Mouse (Mus musculus) ES-Bruce4 (cell line): Measurements from ENCODE around the gene Slc23a2. TPM values are rescaled to one million over a fixed set of nuclear protein-coding genes. Genes with fewer than 3 reads are reported as not detected.

Experiments
- H3K27ac ChIP-seq: 2 replicates; pipeline ENCODE4 v1.5.1; 2012; ENCODE audit warnings: low read length, inconsistent platforms; ENCODE audit not compliant: insufficient read depth
- H3K27me3 ChIP-seq: 2 replicates; pipeline ENCODE4 v1.6.1; 2012; ENCODE audit warnings: mild to moderate bottlenecking, low read length, inconsistent platforms; ENCODE audit not compliant: control insufficient read depth, poor library complexity, insufficient read depth, severe bottlenecking
- H3K36me3 ChIP-seq: 2 replicates; pipeline ENCODE4 v1.6.1; 2012; ENCODE audit warnings: inconsistent platforms, mild to moderate bottlenecking, low read length, moderate library complexity; ENCODE audit not compliant: control insufficient read depth, poor library complexity, insufficient read depth, severe bottlenecking
- H3K4me1 ChIP-seq: one replicate; pipeline ENCODE4 v1.8.1; 2011; ENCODE audit warnings: low read length; ENCODE audit not compliant: control insufficient read depth, insufficient read depth
- H3K4me3 ChIP-seq: 2 replicates; pipeline ENCODE4 v1.5.1; 2011; ENCODE audit warnings: low read depth, mild to moderate bottlenecking, low read length
- H3K9ac ChIP-seq: 2 replicates; pipeline ENCODE4 v1.6.1; 2012; ENCODE audit warnings: low read depth, mild to moderate bottlenecking, inconsistent platforms; ENCODE audit not compliant: poor library complexity, severe bottlenecking
- H3K9me3 ChIP-seq: replicated peaks from 2 replicates; pipeline ENCODE4 v1.6.1; 2012; ENCODE audit warnings: mild to moderate bottlenecking, low read length, inconsistent platforms; ENCODE audit not compliant: control insufficient read depth, poor library complexity, insufficient read depth, severe bottlenecking
- CTCF ChIP-seq: IDR thresholded peaks from one replicate; pipeline ENCODE4 v1.8.1; 2011; ENCODE audit warnings: low read depth, low read length
- EP300 ChIP-seq: IDR thresholded peaks from 2 replicates; pipeline ENCODE4 v1.6.1; 2011; ENCODE audit warnings: low read depth, low read length; ENCODE audit not compliant: insufficient read depth
- POLR2A ChIP-seq: IDR thresholded peaks from one replicate; pipeline ENCODE4 v1.8.1; 2011; ENCODE audit warnings: low read length; ENCODE audit not compliant: insufficient read depth
- polyA plus RNA-seq: library from polyadenylated mRNA; stranded (reverse); fragments of >200 nt; gene quantifications from 2 replicates; pipeline ENCODE4 v1.2.4, GENCODE M21; 2011; ENCODE audit warnings: low read depth; ENCODE audit not compliant: missing spikeins, insufficient read depth, insufficient read length

Gene Slc23a2
- polyA plus RNA-seq, 1 experiment = 20.8 TPM

- H3K4me1 ChIP-seq = no peaks in the 10 kb centered on the region
- no peaks in the 10 kb centered on the region for H3K36me3 ChIP-seq
- peaks cover 5% of the 10 kb centered on the region; the same call in 1 of the 2 replicates for H3K27me3 ChIP-seq
- H3K27ac ChIP-seq = no peak overlapping the region
- H3K4me3 ChIP-seq = peak overlapping the region; percentile 70
- no peaks in the 10 kb centered on the region for H3K9me3 ChIP-seq
- TF ChIP-seq POLR2A (no peak), EP300 (no peak), CTCF (no peak)
- peak overlapping the region; percentile 74 for H3K9ac ChIP-seq
Observed at GRCm38 (mm10) chr2:132028894-132029605, 115.9 kb downstream of the Slc23a2 start.

GRCm38 (mm10) chr2:132028107-132028506, 116.8 kb downstream of the Slc23a2 start:
- Histone ChIP-seq H3K27me3 (peaks cover 5% of the 10 kb centered on the region; the same call in 1 of the 2 replicates), H3K4me3 (peak overlapping the region; percentile 57), H3K27ac (no peak overlapping the region)

GRCm38 (mm10) chr2:132027366-132027765, 117.5 kb downstream of the Slc23a2 start:
- TF ChIP-seq CTCF = no peak
- no peak for TF ChIP-seq POLR2A
- no peak for TF ChIP-seq EP300
- Histone ChIP-seq H3K36me3 (no peaks in the 10 kb centered on the region), H3K4me3 (no peak overlapping the region), H3K9ac (no peak overlapping the region), H3K9me3 (no peaks in the 10 kb centered on the region), H3K4me1 (no peaks in the 10 kb centered on the region), H3K27ac (no peak overlapping the region), H3K27me3 (peaks cover 5% of the 10 kb centered on the region; the same call in 1 of the 2 replicates)

More at GRCm38 (mm10) chr2:132028107-132028506, 116.8 kb downstream of the Slc23a2 start:
- no peaks in the 10 kb centered on the region for H3K9me3 ChIP-seq
- TF ChIP-seq EP300 (no peak), POLR2A (no peak), CTCF (no peak)
- H3K9ac ChIP-seq = 0 out of 2 replicates have a peak overlapping the region, but pooled peaks have one; percentile 74
- H3K4me1 ChIP-seq = no peaks in the 10 kb centered on the region
- no peaks in the 10 kb centered on the region for H3K36me3 ChIP-seq

GRCm38 (mm10) chr2:132024028-132024427, 120.9 kb downstream of the Slc23a2 start:
- H3K9ac ChIP-seq = no peak overlapping the region
- H3K9me3 ChIP-seq = no peaks in the 10 kb centered on the region
- no peak overlapping the region for H3K4me3 ChIP-seq
- H3K36me3 ChIP-seq = no peaks in the 10 kb centered on the region
- no peak overlapping the region for H3K27ac ChIP-seq
- TF ChIP-seq CTCF (no peak), POLR2A (no peak), EP300 (no peak)
- H3K4me1 ChIP-seq = no peaks in the 10 kb centered on the region
- peaks cover 5% of the 10 kb centered on the region; the same call in 1 of the 2 replicates for H3K27me3 ChIP-seq

GRCm38 (mm10) chr2:132022621-132023020, 122.3 kb downstream of the Slc23a2 start:
- TF ChIP-seq CTCF (no peak), EP300 (no peak), POLR2A (no peak)
- Histone ChIP-seq H3K4me3 (no peak overlapping the region), H3K27ac (no peak overlapping the region), H3K9ac (no peak overlapping the region), H3K9me3 (no peaks in the 10 kb centered on the region), H3K36me3 (no peaks in the 10 kb centered on the region), H3K4me1 (no peaks in the 10 kb centered on the region), H3K27me3 (no peaks in the 10 kb centered on the region)

- no peaks in the 10 kb centered on the region for H3K36me3 ChIP-seq
- no peak overlapping the region for H3K9ac ChIP-seq
- TF ChIP-seq EP300 = no peak
- no peak for TF ChIP-seq CTCF
- no peak for TF ChIP-seq POLR2A
- H3K27ac ChIP-seq = no peak overlapping the region
- no peak overlapping the region for H3K4me3 ChIP-seq
- no peaks in the 10 kb centered on the region for H3K9me3 ChIP-seq
- no peaks in the 10 kb centered on the region for H3K4me1 ChIP-seq
- H3K27me3 ChIP-seq = no peaks in the 10 kb centered on the region
Observed at GRCm38 (mm10) chr2:132021616-132022015, 123.3 kb downstream of the Slc23a2 start.
